Mouse (Mus musculus) forebrain, embryonic 16.5 days (tissue): ENCODE measurements at regions not wholly inside any gene's neighbourhood (a gene's known extent, or its start where the extent isn't known, plus 50 kb on each side); places are given as distances from the start of the nearest gene placed in this dataset.
A peak's percentile ranks its signal among the peaks of the same experiment; 100 is the strongest.

ENCODE experiments used
- ATAC-seq: fragments of 200-750 bp; cut with Nextera tagmentation; 2 replicates; pipeline ENCODE4 v1.8.0; 2017; ENCODE audit warnings: mild to moderate bottlenecking, moderate library complexity
- H3K27ac ChIP-seq: fragments of 300-500 bp; sonication (generic); 2 replicates; pipeline ENCODE4 v1.5.1; 2014; ENCODE audit warnings: low read length, control low read depth
- H3K27me3 ChIP-seq: fragments of 300-500 bp; sonication (generic); replicated peaks from 2 replicates; pipeline ENCODE4 v1.6.1; 2014; ENCODE audit warnings: low read length; ENCODE audit not compliant: control insufficient read depth, insufficient read depth
- H3K36me3 ChIP-seq: fragments of 300-500 bp; sonication (generic); 2 replicates; pipeline ENCODE4 v1.6.1; 2014; ENCODE audit not compliant: control insufficient read depth, insufficient read depth
- H3K4me1 ChIP-seq: fragments of 300-500 bp; sonication (generic); replicated peaks from 2 replicates; pipeline ENCODE4 v1.6.1; 2014; ENCODE audit warnings: low read length; ENCODE audit not compliant: control insufficient read depth, insufficient read depth
- H3K4me2 ChIP-seq: fragments of 300-500 bp; sonication (generic); 2 replicates; pipeline ENCODE4 v1.6.1; 2014; ENCODE audit warnings: mild to moderate bottlenecking, low read length, control low read depth
- H3K4me3 ChIP-seq: fragments of 300-500 bp; sonication (generic); replicated peaks from 2 replicates; pipeline ENCODE4 v1.5.1; 2014; ENCODE audit warnings: mild to moderate bottlenecking, low read length, control low read depth
- H3K9ac ChIP-seq: fragments of 300-500 bp; sonication (generic); replicated peaks from 2 replicates; pipeline ENCODE4 v1.6.1; 2014; ENCODE audit warnings: low read depth, low read length, control low read depth
- H3K9me3 ChIP-seq: fragments of 300-500 bp; sonication (generic); 2 replicates; pipeline ENCODE4 v1.6.1; 2016; ENCODE audit warnings: low read length; ENCODE audit not compliant: control insufficient read depth
- WGBS: fragments of 180-500 bp; shearing (Covaris S2); extraction: QIAGEN DNeasy Blood & Tissue Kit; methylation state at CpG from one replicate; pipeline ENCODE4 v1.1.7; 2014; 5-methylcytosine and 5-hydroxymethylcytosine counted together

DNA sequence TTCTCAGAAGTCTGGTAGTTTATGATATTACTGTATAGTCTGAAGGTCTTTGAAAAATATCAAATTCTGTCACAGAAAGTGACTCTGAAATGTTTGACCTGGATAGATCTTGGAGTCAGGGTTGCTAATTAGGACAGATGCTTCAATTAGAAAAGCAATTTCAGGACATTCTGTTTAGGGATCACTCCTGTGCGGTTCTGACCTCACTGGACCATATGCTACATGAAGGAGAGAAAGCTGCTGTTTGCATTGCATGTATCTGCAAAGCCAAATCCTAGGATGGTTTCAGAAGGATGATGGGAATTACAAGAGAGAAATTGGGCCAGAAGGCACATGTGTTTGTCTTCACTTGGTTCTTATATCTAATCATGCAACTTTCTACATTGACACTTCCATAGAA lies 312.2 kb upstream of the Sphkap start:
- no peak for ATAC-seq
- 75% methylated on average over 1 of the region's 1 CpGs for WGBS
- H3K4me1 ChIP-seq = no peaks in the 10 kb centered on the region

DNA sequence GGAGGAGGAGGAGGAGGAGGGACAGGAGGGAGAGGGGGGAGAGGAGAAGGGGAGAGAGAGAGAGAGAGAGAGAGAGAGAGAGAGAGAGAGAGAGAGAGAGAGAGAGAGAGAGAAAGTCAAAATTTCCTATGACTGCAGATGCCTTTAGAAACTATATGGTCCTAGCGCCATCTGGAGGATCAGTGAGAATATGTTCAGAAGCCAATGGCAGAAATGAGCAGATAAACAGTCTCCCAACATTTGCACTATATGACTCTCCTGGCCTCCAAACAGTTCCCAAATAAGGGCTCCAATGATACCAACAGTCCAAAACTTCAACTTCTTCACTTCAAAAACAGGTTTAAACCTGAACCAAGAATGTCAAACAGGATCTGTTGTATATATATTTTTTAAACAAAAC lies 309.1 kb upstream of the Sphkap start:
- ATAC-seq = peak; percentile 63; the same call in 1 of the 2 replicates
- Histone ChIP-seq H3K27me3 (no peaks in the 10 kb centered on the region), H3K4me2 (no peak overlapping the region), H3K36me3 (no peaks in the 10 kb centered on the region), H3K27ac (no peak overlapping the region), H3K9me3 (no peaks in the 10 kb centered on the region), H3K4me3 (no peak overlapping the region), H3K9ac (no peak overlapping the region), H3K4me1 (no peaks in the 10 kb centered on the region)
- 0% methylated on average over 1 of the region's 1 CpGs for WGBS

More for the DNA sequence above, 312.2 kb upstream of the Sphkap start:
- H3K27ac ChIP-seq = no peak overlapping the region
- H3K9ac ChIP-seq = no peak overlapping the region
- no peak overlapping the region for H3K4me2 ChIP-seq
- no peaks in the 10 kb centered on the region for H3K36me3 ChIP-seq
- H3K9me3 ChIP-seq = no peaks in the 10 kb centered on the region
- H3K4me3 ChIP-seq = no peak overlapping the region
- no peaks in the 10 kb centered on the region for H3K27me3 ChIP-seq

GRCm38 (mm10) chr1:83701696-83702404 lies 293.9 kb upstream of the Sphkap start:
- Histone ChIP-seq H3K4me1 (peaks cover 4% of the 10 kb centered on the region), H3K27me3 (no peaks in the 10 kb centered on the region), H3K27ac (no peak overlapping the region), H3K9me3 (no peaks in the 10 kb centered on the region), H3K36me3 (no peaks in the 10 kb centered on the region), H3K4me2 (no peak overlapping the region), H3K4me3 (no peak overlapping the region), H3K9ac (no peak overlapping the region)
- whole genome bisulfite sequencing = 24% methylated on average over 6 of the region's 6 CpGs
- ATAC-seq = peak; percentile 50

GRCm38 (mm10) chr1:83697422-83697821 lies 289.4 kb upstream of the Sphkap start:
- H3K9me3 ChIP-seq = no peaks in the 10 kb centered on the region
- no peaks in the 10 kb centered on the region for H3K27me3 ChIP-seq
- H3K4me2 ChIP-seq = no peak overlapping the region
- H3K27ac ChIP-seq = no peak overlapping the region
- no peaks in the 10 kb centered on the region for H3K36me3 ChIP-seq
- 29% methylated on average over 6 of the region's 6 CpGs for WGBS
- H3K4me1 ChIP-seq = peaks cover 4% of the 10 kb centered on the region
- H3K9ac ChIP-seq = no peak overlapping the region
- ATAC-seq = peak; percentile 70
- no peak overlapping the region for H3K4me3 ChIP-seq

DNA sequence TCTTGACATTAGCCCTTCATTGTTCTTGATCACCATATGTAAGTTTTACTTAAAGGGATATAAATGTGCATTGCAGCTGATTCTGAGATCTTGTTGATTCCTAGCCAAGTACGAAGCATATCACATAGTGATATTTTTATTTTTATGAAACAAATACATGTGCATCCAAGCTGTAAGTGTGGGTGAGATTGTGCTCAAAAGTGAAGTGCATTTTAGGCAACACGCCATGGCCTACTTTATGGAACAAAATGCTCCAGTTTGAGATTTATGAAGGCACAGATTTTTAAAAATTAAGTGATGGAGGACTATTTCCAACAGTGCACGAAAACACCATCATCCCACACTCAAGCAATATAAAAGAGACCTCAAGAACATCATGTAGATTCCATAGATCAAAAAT lies 277.2 kb upstream of the Sphkap start:
- H3K4me1 ChIP-seq = no peaks in the 10 kb centered on the region
- H3K27ac ChIP-seq = no peak overlapping the region
- H3K9ac ChIP-seq = no peak overlapping the region
- H3K36me3 ChIP-seq = no peaks in the 10 kb centered on the region
- no peak for ATAC-seq
- WGBS = 78% methylated on average over 3 of the region's 3 CpGs
- H3K27me3 ChIP-seq = no peaks in the 10 kb centered on the region
- H3K4me3 ChIP-seq = no peak overlapping the region
- no peaks in the 10 kb centered on the region for H3K9me3 ChIP-seq
- H3K4me2 ChIP-seq = no peak overlapping the region

- WGBS = 78% methylated on average over 2 of the region's 2 CpGs
These were observed 257.3 kb upstream of the Sphkap start for GRCm38 (mm10) chr1:83665326-83665725.

GRCm38 (mm10) chr1:83661808-83662802 lies 254.1 kb upstream of the Sphkap start:
- Histone ChIP-seq H3K4me3 (no peak overlapping the region), H3K4me1 (0 out of 2 replicates have a peak, but pooled peaks cover 3% of the 10 kb centered on the region), H3K36me3 (no peaks in the 10 kb centered on the region), H3K27ac (no peak overlapping the region), H3K27me3 (no peaks in the 10 kb centered on the region), H3K4me2 (no peak overlapping the region), H3K9ac (no peak overlapping the region), H3K9me3 (no peaks in the 10 kb centered on the region)
- 84% methylated on average over 3 of the region's 3 CpGs for WGBS
- peak; percentile 63 for ATAC-seq

More at GRCm38 (mm10) chr1:83665326-83665725, 257.3 kb upstream of the Sphkap start:
- Histone ChIP-seq H3K4me1 (0 out of 2 replicates have a peak, but pooled peaks cover 3% of the 10 kb centered on the region), H3K9ac (no peak overlapping the region), H3K9me3 (no peaks in the 10 kb centered on the region), H3K27ac (no peak overlapping the region), H3K4me3 (no peak overlapping the region), H3K4me2 (no peak overlapping the region), H3K36me3 (no peaks in the 10 kb centered on the region), H3K27me3 (no peaks in the 10 kb centered on the region)
- no peak for ATAC-seq

GRCm38 (mm10) chr1:83653661-83654060 lies 245.7 kb upstream of the Sphkap start:
- Histone ChIP-seq H3K36me3 (no peaks in the 10 kb centered on the region), H3K27me3 (no peaks in the 10 kb centered on the region), H3K4me1 (no peaks in the 10 kb centered on the region), H3K9me3 (peaks cover under 1% of the 10 kb centered on the region; the same call in 1 of the 2 replicates), H3K4me2 (no peak overlapping the region), H3K27ac (no peak overlapping the region), H3K4me3 (no peak overlapping the region), H3K9ac (no peak overlapping the region)
- no peak for ATAC-seq
- 79% methylated on average over 2 of the region's 2 CpGs for WGBS

DNA sequence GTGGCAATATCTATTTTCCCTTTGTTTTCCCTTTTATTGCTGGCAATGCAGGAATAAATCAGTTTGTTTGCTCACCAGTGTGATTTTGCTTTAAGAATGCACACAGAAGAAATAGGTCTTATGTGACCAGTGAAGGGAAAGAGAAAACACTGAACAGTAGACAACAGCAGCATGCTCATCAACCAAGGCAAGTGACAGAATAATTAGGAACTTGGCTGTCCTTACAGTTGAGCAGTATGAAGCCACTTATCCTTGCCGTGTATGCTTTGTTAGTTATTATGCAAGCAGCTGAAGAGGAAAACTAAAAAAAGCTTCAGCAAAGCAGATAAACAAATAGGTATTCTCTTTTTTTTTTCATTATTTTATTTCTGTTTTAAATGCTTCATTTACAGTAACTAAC lies 237.6 kb upstream of the Sphkap start:
- no peak overlapping the region for H3K27ac ChIP-seq
- no peaks in the 10 kb centered on the region for H3K4me1 ChIP-seq
- H3K36me3 ChIP-seq = no peaks in the 10 kb centered on the region
- no peaks in the 10 kb centered on the region for H3K27me3 ChIP-seq
- no peak overlapping the region for H3K4me3 ChIP-seq
- WGBS = 20% methylated on average over 1 of the region's 1 CpGs
- no peak overlapping the region for H3K9ac ChIP-seq
- ATAC-seq = no peak
- H3K4me2 ChIP-seq = no peak overlapping the region
- peaks cover 2% of the 10 kb centered on the region; the same call in 1 of the 2 replicates for H3K9me3 ChIP-seq
